Mouse (Mus musculus) brain, embryonic 14.5 days (tissue): ENCODE data around the gene Set.

ENCODE experiments used
- CTCF ChIP-seq: fragments of 200-500 bp; IDR thresholded peaks from 2 replicates; pipeline ENCODE4 v1.5.1; 2012; ENCODE audit warnings: inconsistent platforms, mild to moderate bottlenecking, moderate library complexity, borderline replicate concordance; ENCODE audit not compliant: insufficient read depth, insufficient read length; ENCODE audit errors: extremely low read depth
- POLR2A ChIP-seq: fragments of 200-500 bp; IDR thresholded peaks from 2 replicates; pipeline ENCODE4 v1.6.1; 2012; ENCODE audit warnings: mild to moderate bottlenecking, inconsistent platforms, borderline replicate concordance; ENCODE audit not compliant: poor library complexity, insufficient read depth, insufficient read length, severe bottlenecking; ENCODE audit errors: extremely low read depth

DNA sequence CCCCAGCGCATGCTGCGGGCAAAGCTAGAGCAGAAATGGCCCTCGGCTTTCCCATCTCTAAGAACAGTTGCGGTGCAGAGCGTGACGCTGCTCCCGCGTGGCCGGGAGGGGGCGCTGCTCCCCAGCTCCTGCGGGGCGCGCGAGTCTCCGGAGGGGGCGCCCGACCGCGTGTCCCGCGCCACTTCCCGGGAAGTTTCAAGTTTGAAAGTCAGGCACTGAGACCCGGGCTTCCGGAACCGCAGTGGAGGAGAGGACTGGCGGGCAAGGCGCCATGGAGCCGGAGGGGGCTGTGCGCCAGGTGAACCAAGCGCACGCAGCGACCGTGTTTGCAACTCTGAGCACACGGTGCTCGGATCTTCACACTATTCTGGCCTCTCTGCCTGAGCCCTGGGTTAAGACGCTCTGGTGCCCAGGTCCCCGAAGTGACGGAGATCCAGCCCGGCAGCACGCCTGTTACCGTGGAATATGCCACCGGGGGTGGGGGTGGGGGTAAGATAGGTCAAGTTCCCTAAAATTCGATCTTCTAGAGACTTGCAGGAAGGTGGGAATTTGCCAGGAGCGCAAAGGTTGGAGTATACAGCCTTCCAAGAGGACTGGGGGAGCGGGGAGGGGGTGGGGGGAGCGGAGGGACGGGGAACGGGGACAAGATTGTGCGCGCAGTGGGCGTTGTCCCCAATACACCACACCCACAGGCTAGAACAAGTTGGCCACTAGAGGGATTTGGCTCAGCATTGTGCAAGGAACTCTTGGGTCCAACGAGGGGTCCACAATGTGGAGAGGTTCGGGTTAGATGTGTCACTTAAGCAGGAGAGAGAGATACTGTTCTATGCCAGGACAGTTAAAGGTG, 20.5 kb downstream of the Set start, which contains the start of gene Pkn3:
- TF ChIP-seq POLR2A (no peak), CTCF (peak; percentile 99)
